Mouse (Mus musculus) heart, embryonic 11.5 days (tissue): ENCODE results near the gene Gm8653. TPM values are rescaled to one million over a fixed set of nuclear protein-coding genes. Genes with fewer than 3 reads are reported as not detected.
"Not testable (repeated sequence)": the region's sequence is repeated elsewhere in the genome, so short reads cannot be mapped to it uniquely, and the experiment has no call there.

Experiments
- ATAC-seq: fragments of 200-750 bp; cut with Nextera tagmentation; replicated peaks from 2 replicates; pipeline ENCODE4 v1.8.0; 2017; ENCODE audit warnings: moderate library complexity; ENCODE audit not compliant: insufficient number of reproducible peaks, low FRiP score, low TSS enrichment
- H3K27ac ChIP-seq: fragments of 300-500 bp; sonication (generic); 2 replicates; pipeline ENCODE4 v1.5.1; 2014; ENCODE audit warnings: mild to moderate bottlenecking, low read depth, low read length
- H3K27me3 ChIP-seq: fragments of 300-500 bp; sonication (generic); 2 replicates; pipeline ENCODE4 v1.6.1; 2014; ENCODE audit warnings: mild to moderate bottlenecking, low read length, mixed read lengths; ENCODE audit not compliant: control insufficient read depth, insufficient read depth
- H3K36me3 ChIP-seq: fragments of 300-500 bp; sonication (generic); 2 replicates; pipeline ENCODE4 v1.6.1; 2014; ENCODE audit warnings: mild to moderate bottlenecking, low read length, moderate library complexity, mixed read lengths; ENCODE audit not compliant: control insufficient read depth, insufficient read depth
- H3K4me1 ChIP-seq: fragments of 300-500 bp; sonication (generic); 2 replicates; pipeline ENCODE4 v1.6.1; 2014; ENCODE audit warnings: low read length; ENCODE audit not compliant: control insufficient read depth, insufficient read depth
- H3K4me2 ChIP-seq: fragments of 300-500 bp; sonication (generic); 2 replicates; pipeline ENCODE4 v1.6.1; 2014; ENCODE audit warnings: mild to moderate bottlenecking, moderate library complexity
- H3K4me3 ChIP-seq: fragments of 300-500 bp; sonication (generic); 2 replicates; pipeline ENCODE4 v1.5.1; 2014; ENCODE audit warnings: low read depth, low read length
- H3K9ac ChIP-seq: fragments of 300-500 bp; sonication (generic); 2 replicates; pipeline ENCODE4 v1.6.1; 2014; ENCODE audit warnings: mild to moderate bottlenecking, low read depth, low read length, moderate library complexity
- H3K9me3 ChIP-seq: fragments of 300-500 bp; sonication (generic); replicated peaks from 2 replicates; pipeline ENCODE4 v1.6.1; 2016; ENCODE audit warnings: low read length; ENCODE audit not compliant: control insufficient read depth
- WGBS: fragments of 180-500 bp; shearing (Covaris S2); extraction: QIAGEN DNeasy Blood & Tissue Kit; methylation state at CpG from one replicate; pipeline ENCODE4 v1.1.7; 2014; ENCODE audit not compliant: insufficient replicate concordance; 5-methylcytosine and 5-hydroxymethylcytosine counted together
- polyA plus RNA-seq: library from polyadenylated mRNA; unstranded; fragments of >200 nt; fragmentation: Nextera tagmentation; extraction: Ambion mirVana; gene quantifications from 2 replicates; pipeline ENCODE4 v1.2.1, GENCODE M21; 2014

Gene Gm8653
- polyA plus RNA-seq: not detected in 2 replicates

DNA sequence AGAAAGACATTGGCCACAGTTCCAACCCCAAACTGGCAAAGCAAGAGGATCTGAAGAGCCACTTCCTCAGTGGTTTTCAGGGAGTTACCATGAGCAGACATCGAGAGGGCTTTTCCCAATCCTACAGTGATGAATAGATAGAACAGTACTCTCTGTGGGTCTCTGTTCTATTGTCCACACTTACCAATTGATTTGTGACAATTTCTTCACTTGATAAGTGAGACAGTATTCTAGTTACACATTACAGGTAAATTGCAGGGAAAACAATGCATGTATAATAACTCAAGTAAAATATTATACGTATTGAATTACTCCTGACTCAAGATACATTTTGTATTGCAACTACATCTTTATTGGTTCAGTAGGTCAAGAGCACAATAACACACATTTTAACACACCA is at the start of gene Gm8653:
Gene Gm8653 (minus strand): TSS at position 101 of the 400 bp plus-strand sequence.
- not testable (repeated sequence) for ATAC-seq, H3K27ac ChIP-seq, H3K27me3 ChIP-seq, H3K9ac ChIP-seq, H3K36me3 ChIP-seq, H3K4me2 ChIP-seq, H3K9me3 ChIP-seq, H3K4me1 ChIP-seq, H3K4me3 ChIP-seq
- WGBS: no CpG with 5 or more reads among the region's 2 CpGs

- not testable (repeated sequence) for H3K4me1 ChIP-seq, H3K9me3 ChIP-seq, H3K27me3 ChIP-seq, H3K4me2 ChIP-seq, H3K36me3 ChIP-seq, H3K4me3 ChIP-seq, H3K9ac ChIP-seq, H3K27ac ChIP-seq, ATAC-seq
- WGBS: 26% methylated on average over 1 of the region's 2 CpGs
These were observed 28.3 kb upstream of the Gm8653 start, which contains the start of gene Gm8453 for GRCm38 (mm10) chr7:22229384-22229783. TSS of gene Gm8453 (minus strand) at chr7:22229484.

DNA sequence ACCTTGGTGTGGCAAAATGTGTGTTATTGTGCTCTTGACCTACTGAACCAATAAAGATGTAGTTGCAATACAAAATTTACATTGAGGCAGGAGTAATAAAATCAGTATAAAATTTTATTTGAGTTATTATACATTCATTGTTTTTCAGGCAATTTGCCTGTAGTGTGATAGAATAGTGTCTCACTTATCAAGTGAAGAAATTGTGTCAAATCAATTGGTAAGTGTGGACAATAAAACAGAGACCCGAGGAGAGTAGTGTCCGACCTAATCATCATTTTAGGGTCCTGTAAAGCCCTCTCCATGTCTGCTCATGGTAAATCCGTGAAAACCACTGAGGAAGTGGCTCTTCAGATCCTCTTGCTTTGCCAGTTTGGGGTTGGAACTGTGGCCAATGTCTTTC is 12.0 kb downstream of the Gm8653 start, which contains the start of gene Vmn1r143:
Gene Vmn1r143 (plus strand): TSS at position 301 of the 400 bp plus-strand sequence.
- not testable (repeated sequence) for H3K9me3 ChIP-seq
- WGBS: no CpG with 5 or more reads among the region's 3 CpGs

DNA sequence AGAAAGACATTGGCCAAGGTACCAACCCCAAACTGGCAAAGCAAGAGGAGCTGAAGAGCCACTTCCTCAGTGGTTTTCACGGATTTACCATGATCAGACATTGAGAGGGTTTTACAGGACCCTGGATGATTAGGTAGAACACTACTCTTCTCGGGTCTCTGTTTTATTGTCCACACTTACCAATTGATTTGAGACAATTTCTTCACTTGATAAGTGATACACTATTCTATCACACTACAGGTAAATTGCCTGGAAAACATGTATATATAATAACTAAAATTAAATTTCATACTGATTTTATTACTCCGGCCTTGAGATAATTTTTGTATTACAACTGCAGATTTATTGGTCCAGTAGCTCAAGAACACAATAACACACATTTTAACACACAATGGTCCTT is 37.1 kb downstream of the Gm8653 start, which contains the start of gene Vmn1r142:
Gene Vmn1r142 (minus strand): TSS at position 101 of the 400 bp plus-strand sequence.
- no CpG with 5 or more reads among the region's 3 CpGs for WGBS
- H3K27ac ChIP-seq: not testable (repeated sequence)

More for the DNA sequence above, 12.0 kb downstream of the Gm8653 start, which contains the start of gene Vmn1r143:
- H3K36me3 ChIP-seq, H3K4me2 ChIP-seq, H3K27ac ChIP-seq, ATAC-seq, H3K4me1 ChIP-seq, H3K9ac ChIP-seq, H3K27me3 ChIP-seq, H3K4me3 ChIP-seq: not testable (repeated sequence)

More for the DNA sequence above, 37.1 kb downstream of the Gm8653 start, which contains the start of gene Vmn1r142:
- not testable (repeated sequence) for H3K9ac ChIP-seq, H3K4me2 ChIP-seq, H3K9me3 ChIP-seq, H3K4me3 ChIP-seq, H3K4me1 ChIP-seq, H3K27me3 ChIP-seq, ATAC-seq, H3K36me3 ChIP-seq

Other genes with a start within 250 kb of the Gm8653 start
- gene Vmn1r137, start 206.7 kb downstream of the Gm8653 start, polyA plus RNA-seq: not detected in 2 replicates
- not detected in 2 replicates for gene Vmn1r138, start 172.4 kb downstream of the Gm8653 start, polyA plus RNA-seq
- not detected in 2 replicates for gene Gm6176, start 145.0 kb downstream of the Gm8653 start, polyA plus RNA-seq
- not detected in 2 replicates for gene Vmn1r139, start 132.2 kb downstream of the Gm8653 start, polyA plus RNA-seq
- not detected in 2 replicates for gene Gm16451, start 83.0 kb downstream of the Gm8653 start, polyA plus RNA-seq
- gene Gm10666, start 66.5 kb downstream of the Gm8653 start, polyA plus RNA-seq: not detected in 2 replicates
- gene Vmn1r142, start 37.2 kb downstream of the Gm8653 start, polyA plus RNA-seq: not detected in 2 replicates
- not detected in 2 replicates for gene Vmn1r143, start 11.9 kb downstream of the Gm8653 start, polyA plus RNA-seq
- gene Gm8453, start 28.2 kb upstream of the Gm8653 start, polyA plus RNA-seq: not detected in 2 replicates
- gene Gm4187, start 128.5 kb upstream of the Gm8653 start, polyA plus RNA-seq: not detected in 2 replicates
- gene Gm8660, start 169.8 kb upstream of the Gm8653 start, polyA plus RNA-seq: not detected in 2 replicates
- gene Vmn1r148, start 212.3 kb upstream of the Gm8653 start, polyA plus RNA-seq: not detected in 2 replicates
- not detected in 2 replicates for gene Vmn1r149, start 237.0 kb upstream of the Gm8653 start, polyA plus RNA-seq